Mouse (Mus musculus) kidney, adult 18-20 months (tissue): ENCODE results near the gene 4933402N03Rik.
A peak's percentile ranks its signal among the peaks of the same experiment; 100 is the strongest.

Experiments
- DNase-seq: peaks from one replicate; pipeline ENCODE4 v3.0.0; 2021

The 4933402N03Rik gene

GRCm38 (mm10) chr7:131146214-131146613, at the start of gene 4933402N03Rik:
Gene 4933402N03Rik, minus strand, starts transcription at chr7:131146314.
- DNase-seq, result no peak

- DNase-seq, result no peak
Measured at GRCm38 (mm10) chr7:131187996-131188395, 41.9 kb upstream of the 4933402N03Rik start.

GRCm38 (mm10) chr7:131187047-131187446, 40.9 kb upstream of the 4933402N03Rik start:
- DNase-seq, result no peak

GRCm38 (mm10) chr7:131184339-131184738, 38.2 kb upstream of the 4933402N03Rik start:
- DNase-seq, result no peak

- DNase-seq, result peak; percentile 9
Measured at GRCm38 (mm10) chr7:131182685-131183084, 36.6 kb upstream of the 4933402N03Rik start.

GRCm38 (mm10) chr7:131174121-131174520, 28.0 kb upstream of the 4933402N03Rik start, which contains the start of gene 5430419D17Rik:
Gene 5430419D17Rik, plus strand, starts transcription at chr7:131174402.
- no peak for DNase-seq

- DNase-seq, result no peak
Measured at GRCm38 (mm10) chr7:131169099-131169498, 23.0 kb upstream of the 4933402N03Rik start.

GRCm38 (mm10) chr7:131167771-131168170, 21.7 kb upstream of the 4933402N03Rik start:
- no peak for DNase-seq

- no peak for DNase-seq
Measured at GRCm38 (mm10) chr7:131162251-131162650, 16.1 kb upstream of the 4933402N03Rik start.

GRCm38 (mm10) chr7:131153044-131153443, 6.9 kb upstream of the 4933402N03Rik start:
- DNase-seq, result no peak

GRCm38 (mm10) chr7:131150179-131150578, 4.1 kb upstream of the 4933402N03Rik start:
- no peak for DNase-seq

GRCm38 (mm10) chr7:131133181-131133580, 12.9 kb downstream of the 4933402N03Rik start:
- DNase-seq, result no peak

GRCm38 (mm10) chr7:131130021-131130420, 16.1 kb downstream of the 4933402N03Rik start:
- no peak for DNase-seq

- DNase-seq, result no peak
Measured at GRCm38 (mm10) chr7:131122210-131122807, 23.8 kb downstream of the 4933402N03Rik start.

GRCm38 (mm10) chr7:131114434-131114833, 31.7 kb downstream of the 4933402N03Rik start:
- DNase-seq, result no peak

- DNase-seq, result no peak
Measured at GRCm38 (mm10) chr7:131113676-131114075, 32.4 kb downstream of the 4933402N03Rik start.

GRCm38 (mm10) chr7:131112486-131112885, 33.6 kb downstream of the 4933402N03Rik start:
- peak; percentile 24 for DNase-seq
